Mouse (Mus musculus): Measurements from ENCODE around the gene Nmrk1. TPM values are rescaled to one million over a fixed set of nuclear protein-coding genes. Genes with fewer than 3 reads are reported as not detected.

Gene Nmrk1
- 15.2 TPM for polyA plus RNA-seq (2014; fragmentation: Illumina TruSeq; extraction: RNeasy Lipid Tissue Mini Kit (QIAGEN cat#74804); ENCODE audit: low read depth, low replicate concordance)

DNA sequence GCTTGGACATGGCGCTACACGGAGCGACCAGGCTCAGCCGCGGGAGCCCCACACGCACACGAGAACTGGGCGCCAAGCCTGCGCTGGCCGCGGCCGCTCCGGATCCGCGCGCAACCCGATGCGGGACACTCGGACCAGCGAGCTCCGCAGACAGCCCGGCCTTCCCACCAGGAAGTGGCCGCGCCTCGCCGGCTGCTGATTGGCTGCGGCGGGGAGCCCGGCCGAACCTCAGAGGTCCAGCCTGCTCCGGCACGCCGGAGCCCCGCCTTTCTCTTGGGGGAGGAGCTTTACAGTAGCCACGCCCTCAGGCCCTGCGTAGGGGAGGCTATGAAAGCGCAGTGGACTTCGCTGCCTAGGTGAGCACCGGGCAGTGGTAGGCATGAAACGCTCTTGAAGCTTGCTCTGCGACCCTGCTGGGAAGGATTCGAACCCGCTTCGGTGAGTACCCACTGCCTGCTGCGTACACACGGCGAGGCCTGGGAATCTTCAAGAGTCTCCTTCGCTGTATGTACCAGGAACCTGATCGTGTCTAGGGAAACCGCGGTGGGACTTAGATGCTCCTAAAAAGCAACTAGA lies at the start of gene Nmrk1, which contains the start of gene Ostf1:
Gene Nmrk1, plus strand, starts transcription at position 307 of the 576 bp plus-strand sequence.
Gene Ostf1, minus strand, starts transcription at position 180 of the 576 bp plus-strand sequence.

GRCm38 (mm10) chr19:18670608-18671007 lies 38.9 kb downstream of the Nmrk1 start, which contains the start of gene Carnmt1:
Gene Carnmt1 (plus strand): TSS chr19:18670764.

Other genes starting within 250 kb of the Nmrk1 start
- 82.9 TPM for gene Ostf1, start 127 bp upstream of the Nmrk1 start, polyA plus RNA-seq (2014; fragmentation: Illumina TruSeq; extraction: RNeasy Lipid Tissue Mini Kit (QIAGEN cat#74804); ENCODE audit: low read depth, low replicate concordance)
- gene Carnmt1, start 38.8 kb downstream of the Nmrk1 start, polyA plus RNA-seq (2014; fragmentation: Illumina TruSeq; extraction: RNeasy Lipid Tissue Mini Kit (QIAGEN cat#74804); ENCODE audit: low read depth, low replicate concordance), result 17.8 TPM
- gene D030056L22Rik, start 81.2 kb downstream of the Nmrk1 start, polyA plus RNA-seq (2014; fragmentation: Illumina TruSeq; extraction: RNeasy Lipid Tissue Mini Kit (QIAGEN cat#74804); ENCODE audit: low read depth, low replicate concordance), result 15.3 TPM
- gene Trpm6, start 118.0 kb downstream of the Nmrk1 start, polyA plus RNA-seq (2014; fragmentation: Illumina TruSeq; extraction: RNeasy Lipid Tissue Mini Kit (QIAGEN cat#74804); ENCODE audit: low read depth, low replicate concordance), result 2.0 TPM

Measured in adipose tissue, adult 10 weeks (tissue).